Mouse (Mus musculus) CH12.LX (cell line): ENCODE results near the gene Sstr4. TPM values are rescaled to one million over a fixed set of nuclear protein-coding genes. Genes with fewer than 3 reads are reported as not detected.

Source experiments
- DNase-seq: peaks from one replicate; pipeline ENCODE4 v3.0.0-alpha.2; 2013; ENCODE audit errors: extremely low read depth
- H3K27ac ChIP-seq: 2 replicates; pipeline ENCODE4 v1.5.1; 2012; ENCODE audit warnings: low read depth, mild to moderate bottlenecking, control low read depth, moderate library complexity; ENCODE audit not compliant: insufficient read depth
- H3K27me3 ChIP-seq: replicated peaks from 2 replicates; pipeline ENCODE3; 2012; ENCODE audit warnings: inconsistent platforms
- H3K36me3 ChIP-seq, 2 experiments: replicated peaks in 1 of 2; 2 replicates each; pipeline versions ENCODE3 to v1.6.1; 2012; ENCODE audit warnings: inconsistent platforms in 1 of 2, low read length in 1 of 2, mild to moderate bottlenecking in 1 of 2, mixed read lengths in 1 of 2, moderate library complexity in 1 of 2; ENCODE audit not compliant: control insufficient read depth in 1 of 2, insufficient read depth in 1 of 2
- H3K4me1 ChIP-seq, 2 experiments: 2 replicates each; pipeline ENCODE4 v1.6.1; 2012; ENCODE audit warnings: inconsistent platforms in 1 of 2, moderate library complexity in 1 of 2; ENCODE audit not compliant: insufficient read depth in 2 of 2, control insufficient read depth in 1 of 2
- H3K4me2 ChIP-seq: 2 replicates; pipeline ENCODE4 v1.6.1; 2012; ENCODE audit warnings: low read depth, mild to moderate bottlenecking, control low read depth; ENCODE audit not compliant: poor library complexity, insufficient read depth, severe bottlenecking
- H3K4me3 ChIP-seq, 3 experiments: fragments of 150-350 bp in 1 of 3; sonication (generic) in 1 of 3; replicated peaks in 1 of 3; 2 replicates each; pipeline versions ENCODE3 to v1.5.1; 2011 to 2012; ENCODE audit warnings: low read depth in 2 of 3, low read length in 2 of 3, mild to moderate bottlenecking in 2 of 3, moderate library complexity in 2 of 3, control low read depth in 1 of 3, improper control_type of control experiment in 1 of 3, inconsistent platforms in 1 of 3, mixed read lengths in 1 of 3; ENCODE audit not compliant: poor library complexity in 1 of 3
- H3K79me2 ChIP-seq: replicated peaks from 2 replicates; pipeline ENCODE4 v1.6.1; 2012; ENCODE audit warnings: mild to moderate bottlenecking, moderate library complexity; ENCODE audit not compliant: control insufficient read depth, poor library complexity, insufficient read depth, severe bottlenecking; ENCODE audit errors: extremely low read depth
- H3K9ac ChIP-seq: 2 replicates; pipeline ENCODE4 v1.6.1; 2012; ENCODE audit warnings: low read depth, mild to moderate bottlenecking, control low read depth, moderate library complexity; ENCODE audit not compliant: insufficient read depth
- H3K9me3 ChIP-seq: replicated peaks from 2 replicates; pipeline ENCODE3; 2012; ENCODE audit warnings: low read length, inconsistent platforms, mixed read lengths
- ELF1 ChIP-seq: IDR thresholded peaks from 2 replicates; pipeline ENCODE4 v1.6.1; 2014; ENCODE audit warnings: low read depth, mild to moderate bottlenecking, inconsistent platforms, low read length, improper control_type of control experiment
- GABPA ChIP-seq: IDR thresholded peaks from 2 replicates; pipeline ENCODE4 v1.6.1; 2012; ENCODE audit warnings: low read depth, low read length, improper control_type of control experiment, inconsistent platforms; ENCODE audit not compliant: insufficient replicate concordance
- IRF4 ChIP-seq: IDR thresholded peaks from 2 replicates; pipeline ENCODE4 v1.6.1; 2014; ENCODE audit warnings: low read depth, mild to moderate bottlenecking, inconsistent platforms, low read length, improper control_type of control experiment
- JUN ChIP-seq: IDR thresholded peaks from 2 replicates; pipeline ENCODE4 v1.6.1; 2011; ENCODE audit warnings: low read depth, mild to moderate bottlenecking, low read length, improper control_type of control experiment, moderate library complexity; ENCODE audit not compliant: insufficient read depth
- KAT2A ChIP-seq: IDR thresholded peaks from 2 replicates; pipeline ENCODE4 v1.6.1; 2012; ENCODE audit warnings: low read length, improper control_type of control experiment, inconsistent platforms; ENCODE audit not compliant: insufficient replicate concordance
- MAFK ChIP-seq: IDR thresholded peaks from 2 replicates; pipeline ENCODE4 v1.6.1; 2011; ENCODE audit warnings: low read length, improper control_type of control experiment; ENCODE audit not compliant: insufficient replicate concordance
- MYC ChIP-seq: IDR thresholded peaks from 2 replicates; pipeline ENCODE4 v1.6.1; 2011; ENCODE audit warnings: low read depth, mild to moderate bottlenecking, improper control_type of control experiment, low read length
- NELFE ChIP-seq: IDR thresholded peaks from 2 replicates; pipeline ENCODE4 v1.6.1; 2011; ENCODE audit warnings: low read depth, low read length, improper control_type of control experiment
- POLR2A ChIP-seq: IDR thresholded peaks from 2 replicates; pipeline ENCODE4 v1.6.1; 2011; ENCODE audit warnings: low read depth, mild to moderate bottlenecking, improper control_type of control experiment, low read length
- POLR2AphosphoS2 ChIP-seq: IDR thresholded peaks from 2 replicates; pipeline ENCODE4 v1.6.1; 2011; ENCODE audit warnings: low read depth, low read length, improper control_type of control experiment
- RAD21 ChIP-seq: IDR thresholded peaks from 2 replicates; pipeline ENCODE4 v1.6.1; 2011; ENCODE audit warnings: low read depth, mild to moderate bottlenecking, low read length, improper control_type of control experiment, moderate library complexity
- UBTF ChIP-seq: IDR thresholded peaks from 2 replicates; pipeline ENCODE4 v1.6.1; 2012; ENCODE audit warnings: low read depth, mild to moderate bottlenecking, inconsistent platforms, low read length, improper control_type of control experiment, moderate library complexity
- USF1 ChIP-seq: IDR thresholded peaks from 2 replicates; pipeline ENCODE4 v1.6.1; 2014; ENCODE audit warnings: low read depth, mild to moderate bottlenecking, inconsistent platforms, low read length, improper control_type of control experiment
- ZC3H11A ChIP-seq: IDR thresholded peaks from 2 replicates; pipeline ENCODE4 v1.6.1; 2012; ENCODE audit warnings: low read depth, mild to moderate bottlenecking, inconsistent platforms, low read length, improper control_type of control experiment
- ZKSCAN1 ChIP-seq: IDR thresholded peaks from 2 replicates; pipeline ENCODE4 v1.6.1; 2012; ENCODE audit warnings: low read depth, inconsistent platforms, low read length, improper control_type of control experiment, borderline replicate concordance
- ZNF384 ChIP-seq: IDR thresholded peaks from 2 replicates; pipeline ENCODE4 v1.6.1; 2012; ENCODE audit warnings: low read depth, low read length, improper control_type of control experiment, inconsistent platforms
- dilution Hi-C: fragments of 300-500 bp; cut with MboI; formaldehyde crosslinking; loops from 2 replicates; pipeline ENCODE4 v1.14.3; 2020; ENCODE audit warnings: low sequenced_read_pairs; ENCODE audit not compliant: extremely low pct_unique_long_range_greater_than_20kb, extremely low pct_ligation_motif_present
- in situ Hi-C: fragments of 300-500 bp; cut with MboI; formaldehyde crosslinking; loops from 3 replicates; pipeline ENCODE4 v1.14.3; 2019; ENCODE audit warnings: low sequenced_read_pairs, low pct_ligation_motif_present, low pct_unique_long_range_greater_than_20kb, mixed read lengths
- polyA plus RNA-seq: library from polyadenylated mRNA; unstranded; fragments of >175 nt; gene quantifications from 2 replicates; pipeline ENCODE4 v1.2.1, GENCODE M21; 2012; ENCODE audit warnings: low read depth; ENCODE audit not compliant: insufficient read length
- total RNA-seq, 2 experiments: library from RNA; depleted of rRNA; stranded (reverse); fragments of 300-350 nt in 1 of 2; fragments of >200 nt in 1 of 2; gene quantifications; 2 replicates each; pipeline ENCODE4 v1.2.3; 2012 to 2014

Sstr4 gene
- total and polyA plus RNA-seq, 3 experiments: not detected

GRCm38 (mm10) chr2:148441421-148441820, 46.3 kb downstream of the Sstr4 start:
- H3K36me3 ChIP-seq: no peaks in the 10 kb centered on the region
- H3K4me2 ChIP-seq: no peak overlapping the region
- no peak for TF ChIP-seq NELFE
- no peak for TF ChIP-seq USF1
- no peak for TF ChIP-seq RAD21
- no peak for TF ChIP-seq MAFK
- no peak for TF ChIP-seq JUN
- TF ChIP-seq KAT2A: no peak
- no peak for TF ChIP-seq POLR2A
- TF ChIP-seq MYC: no peak
- TF ChIP-seq, all 38 proteins: peak for 0
- dilution Hi-C loops (no loop called here), in situ Hi-C loops (no loop called here)
- Histone ChIP-seq H3K4me3 (no peak overlapping the region), H3K4me1 (peaks cover 0 to 27% of the 10 kb centered on the region in 2 experiments; a peak in 2 of 4 replicates), H3K27ac (no peak overlapping the region), H3K79me2 (no peaks in the 10 kb centered on the region), H3K27me3 (no peaks in the 10 kb centered on the region), H3K9ac (no peak overlapping the region), H3K9me3 (no peaks in the 10 kb centered on the region)
- no peak for DNase-seq

- H3K36me3 ChIP-seq: no peaks in the 10 kb centered on the region
- H3K79me2 ChIP-seq: no peaks in the 10 kb centered on the region
- no peaks in the 10 kb centered on the region for H3K27me3 ChIP-seq
- no peak for DNase-seq
- no peak overlapping the region for H3K4me2 ChIP-seq
- H3K4me3 ChIP-seq: no peak overlapping the region
- in situ Hi-C loops (no loop called here), dilution Hi-C loops (no loop called here)
- H3K4me1 ChIP-seq: peaks cover 0 to 27% of the 10 kb centered on the region in 2 experiments; a peak in 2 of 4 replicates
- no peak overlapping the region for H3K27ac ChIP-seq
- H3K9me3 ChIP-seq: no peaks in the 10 kb centered on the region
- TF ChIP-seq ZNF384 (no peak), ZKSCAN1 (no peak), IRF4 (no peak), ELF1 (no peak), ZC3H11A (no peak), RAD21 (no peak), POLR2A (no peak), UBTF (no peak), GABPA (no peak), NELFE (no peak), JUN (no peak), POLR2AphosphoS2 (no peak)
- H3K9ac ChIP-seq: no peak overlapping the region
These were observed 47.0 kb downstream of the Sstr4 start for GRCm38 (mm10) chr2:148442172-148442571.
